Comparison of ENCODE assay signal across 22 mouse cellular contexts in genomic region chr10:37298689-37299421, GRCm38 (mm10).
"Had no signal": no experiment of that assay in that cellular context is flagged by ENCODE, and none has a peak within 500 bp of the region (broad histone marks: within the 10 kb centered on the region; RNA-seq: fewer than 3 reads in every experiment).

No protein-coding gene starts in this region.

- H3K27me3 ChIP-seq: limb, embryonic 13.5 days; liver, embryonic 12.5 days; liver, embryonic 15.5 days; lung, embryonic 15.5 days; megakaryocyte, embryonic 14.5 days; midbrain, embryonic 15.5 days; neural tube, embryonic 12.5 days; neural tube, embryonic 15.5 days had no signal

- H3K27ac ChIP-seq: limb, embryonic 10.5 days; limb, embryonic 13.5 days; liver, embryonic 12.5 days; liver, embryonic 15.5 days; lung, embryonic 15.5 days; midbrain, embryonic 10.5 days; midbrain, embryonic 15.5 days; neural tube, embryonic 12.5 days; neural tube, embryonic 15.5 days; stomach, postnatal 0 days had no signal

- H3K9me3 ChIP-seq: limb, embryonic 10.5 days; limb, embryonic 13.5 days; liver, embryonic 12.5 days; liver, embryonic 15.5 days; lung, embryonic 15.5 days; midbrain, embryonic 10.5 days; midbrain, embryonic 15.5 days; neural tube, embryonic 12.5 days; neural tube, embryonic 15.5 days had no signal

- H3K4me2 ChIP-seq: limb, embryonic 13.5 days; liver, embryonic 12.5 days; liver, embryonic 15.5 days; lung, embryonic 15.5 days; midbrain, embryonic 15.5 days; neural tube, embryonic 12.5 days; neural tube, embryonic 15.5 days had no signal

- H3K36me3 ChIP-seq: limb, embryonic 10.5 days; limb, embryonic 13.5 days; liver, embryonic 12.5 days; liver, embryonic 15.5 days; lung, embryonic 15.5 days; midbrain, embryonic 10.5 days; midbrain, embryonic 15.5 days; neural tube, embryonic 12.5 days; neural tube, embryonic 15.5 days had no signal

- DNase-seq: kidney, adult 18-20 months; kidney, adult 9 months; kidney, postnatal 14 days; liver; lung, adult 18-20 months; lung, postnatal 10 days; lung, postnatal 36 days; right cerebral cortex, adult 18-20 months; right cerebral cortex, postnatal 14 days; right cerebral cortex, postnatal 4 days; thymus, postnatal 25 days had no signal

- ATAC-seq: liver, embryonic 12.5 days; midbrain, embryonic 15.5 days had no signal

- H3K9ac ChIP-seq: limb, embryonic 13.5 days; liver, embryonic 12.5 days; liver, embryonic 15.5 days; lung, embryonic 15.5 days; midbrain, embryonic 15.5 days; neural tube, embryonic 12.5 days; neural tube, embryonic 15.5 days had no signal

- H3K4me1 ChIP-seq: liver, embryonic 12.5 days; liver, embryonic 15.5 days; lung, embryonic 15.5 days; megakaryocyte, embryonic 14.5 days; midbrain, embryonic 10.5 days; midbrain, embryonic 15.5 days; neural tube, embryonic 12.5 days; neural tube, embryonic 15.5 days had no signal

- H3K4me3 ChIP-seq: limb, embryonic 10.5 days; limb, embryonic 13.5 days; liver, embryonic 12.5 days; liver, embryonic 15.5 days; lung, embryonic 15.5 days; megakaryocyte, embryonic 14.5 days; midbrain, embryonic 10.5 days; midbrain, embryonic 15.5 days; neural tube, embryonic 12.5 days; neural tube, embryonic 15.5 days had no signal
